Mouse (Mus musculus) forebrain, embryonic 12.5 days (tissue): Measurements from ENCODE around the gene Tor3a. TPM values are rescaled to one million over a fixed set of nuclear protein-coding genes. Genes with fewer than 3 reads are reported as not detected.

ENCODE experiments used
- ATAC-seq: fragments of 200-750 bp; cut with Nextera tagmentation; 2 replicates; pipeline ENCODE4 v1.8.0; 2017; ENCODE audit warnings: moderate TSS enrichment; ENCODE audit not compliant: low FRiP score
- H3K27ac ChIP-seq: fragments of 300-500 bp; sonication (generic); 2 replicates; pipeline ENCODE4 v1.5.1; 2016; ENCODE audit warnings: mild to moderate bottlenecking
- H3K27me3 ChIP-seq: fragments of 300-500 bp; sonication (generic); 2 replicates; pipeline ENCODE4 v1.6.1; 2016; ENCODE audit warnings: mild to moderate bottlenecking
- H3K36me3 ChIP-seq: fragments of 300-500 bp; sonication (generic); replicated peaks from 2 replicates; pipeline ENCODE4 v1.6.1; 2016; ENCODE audit warnings: mild to moderate bottlenecking
- H3K4me1 ChIP-seq: fragments of 300-500 bp; sonication (generic); 2 replicates; pipeline ENCODE4 v1.6.1; 2016
- H3K4me2 ChIP-seq: fragments of 300-500 bp; sonication (generic); 2 replicates; pipeline ENCODE4 v1.6.1; 2016; ENCODE audit warnings: mild to moderate bottlenecking, moderate library complexity
- H3K4me3 ChIP-seq: fragments of 300-500 bp; sonication (generic); replicated peaks from 2 replicates; pipeline ENCODE4 v1.5.1; 2016; ENCODE audit warnings: mild to moderate bottlenecking
- H3K9ac ChIP-seq: fragments of 300-500 bp; sonication (generic); 2 replicates; pipeline ENCODE4 v1.6.1; 2016; ENCODE audit warnings: mild to moderate bottlenecking
- H3K9me3 ChIP-seq: fragments of 300-500 bp; sonication (generic); 2 replicates; pipeline ENCODE4 v1.6.1; 2016
- WGBS: fragments of 180-500 bp; shearing (Covaris S2); methylation state at CpG from one replicate; pipeline ENCODE4 v1.1.7; 2016; 5-methylcytosine and 5-hydroxymethylcytosine counted together
- polyA plus RNA-seq: library from polyadenylated mRNA; unstranded; fragments of >200 nt; fragmentation: Nextera tagmentation; extraction: Ambion mirVana; gene quantifications from 2 replicates; pipeline ENCODE4 v1.2.1, GENCODE M21; 2016

The Tor3a gene
- polyA plus RNA-seq = 4.1 and 5.3 TPM in 2 replicates

DNA sequence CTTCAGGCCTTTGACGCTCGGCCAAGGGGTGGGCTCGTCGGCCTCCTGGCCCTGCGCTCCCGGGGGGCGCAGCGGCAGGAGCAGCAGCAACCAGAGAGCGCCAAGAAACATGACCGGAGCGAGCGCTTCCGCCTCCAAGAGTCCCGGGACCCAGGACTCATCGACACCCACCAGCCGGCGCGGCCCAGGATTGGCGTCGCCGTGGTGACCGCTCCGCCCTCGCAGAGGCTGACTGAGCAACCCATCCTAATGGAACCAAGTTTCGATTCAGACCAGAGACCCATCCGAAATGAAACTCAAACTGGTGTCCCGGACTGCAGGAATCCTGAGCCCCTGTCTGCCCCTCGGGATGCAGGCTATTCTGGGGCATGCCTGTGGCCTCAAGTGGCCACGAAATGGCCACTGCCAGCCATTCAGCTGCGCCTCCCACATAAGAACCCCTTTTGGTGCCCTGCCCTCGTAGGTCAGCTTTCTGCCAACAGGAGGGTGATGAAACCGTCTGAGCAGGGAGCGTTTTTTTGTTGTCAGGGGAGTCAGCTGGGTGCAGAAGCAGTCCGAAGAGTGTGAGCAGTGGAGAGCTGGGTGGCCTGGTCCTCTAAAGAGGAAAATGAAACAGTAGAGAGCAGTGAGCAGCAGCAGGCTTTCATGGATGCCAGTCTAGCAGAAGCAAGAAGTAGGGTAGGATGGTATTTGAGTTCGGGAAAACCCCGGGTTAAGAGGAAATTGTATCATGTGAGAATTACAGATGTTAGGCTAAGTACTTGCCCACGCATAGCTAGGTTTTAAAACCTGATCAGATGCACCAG, at the start of gene Tor3a:
TSS of gene Tor3a (minus strand) at position 162 of the 806 bp plus-strand sequence.
- Histone ChIP-seq H3K4me3 (peak within 1 kb of the TSS; percentile 55), H3K27ac (no peak within 1 kb of the TSS), H3K4me2 (peak within 1 kb of the TSS; percentile 98), H3K4me1 (peaks cover 21% of the 10 kb centered on the region), H3K36me3 (no peaks in the 10 kb centered on the region; the same call in 1 of the 2 replicates), H3K9ac (peak within 1 kb of the TSS; percentile 73), H3K27me3 (peaks cover 16% of the 10 kb centered on the region; the same call in 1 of the 2 replicates), H3K9me3 (no peaks in the 10 kb centered on the region)
- ATAC-seq = peak; percentile 80
- 8% methylated on average over 37 of the region's 37 CpGs for WGBS

DNA sequence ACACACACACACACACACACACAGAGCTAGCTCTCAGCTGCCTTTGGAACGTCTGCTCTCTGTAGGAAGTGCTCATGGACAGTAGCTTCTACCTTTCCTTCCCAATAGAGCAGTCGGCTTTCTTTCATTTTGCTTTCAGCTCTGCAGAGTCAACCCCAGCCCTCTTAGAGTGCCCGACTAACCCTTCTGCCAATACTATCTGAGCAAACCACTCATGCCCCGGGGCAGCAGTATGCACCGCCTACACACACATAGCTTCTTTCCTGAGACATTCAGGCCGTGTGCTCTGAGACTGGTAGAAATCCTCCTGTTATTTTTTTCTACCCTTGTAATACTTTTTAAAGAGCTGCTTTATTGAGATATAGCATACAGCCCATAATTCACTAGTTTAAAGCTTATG, 47.9 kb upstream of the Tor3a start:
- Histone ChIP-seq H3K9me3 (no peaks in the 10 kb centered on the region), H3K36me3 (no peaks in the 10 kb centered on the region), H3K27me3 (peaks cover 16% of the 10 kb centered on the region; the same call in 1 of the 2 replicates), H3K27ac (no peak overlapping the region), H3K4me1 (peaks cover 11% of the 10 kb centered on the region), H3K4me2 (no peak overlapping the region), H3K9ac (no peak overlapping the region), H3K4me3 (no peak overlapping the region)
- WGBS = 72% methylated on average over 6 of the region's 6 CpGs
- no peak for ATAC-seq

DNA sequence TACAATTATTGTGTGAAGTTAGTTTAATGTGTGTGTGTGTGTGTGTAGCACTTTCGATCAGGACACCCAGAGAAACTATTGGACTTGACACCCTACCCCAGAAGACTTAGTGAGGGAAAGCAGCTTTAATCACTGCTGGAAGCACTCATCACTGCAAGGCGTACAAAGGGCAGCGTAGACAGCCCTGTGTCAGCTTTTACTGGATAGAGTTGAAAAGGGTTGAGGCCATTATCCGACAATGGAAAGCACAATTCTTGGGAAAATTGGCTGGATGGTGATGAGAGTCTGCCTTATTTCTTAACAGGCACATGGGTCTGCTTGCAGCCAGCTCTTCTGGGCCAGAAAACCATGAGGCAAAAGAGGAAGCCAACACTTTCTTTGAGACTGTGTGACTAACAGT, 45.9 kb upstream of the Tor3a start:
- Histone ChIP-seq H3K4me1 (peaks cover 11% of the 10 kb centered on the region), H3K27ac (no peak overlapping the region), H3K4me2 (no peak overlapping the region), H3K9me3 (no peaks in the 10 kb centered on the region), H3K27me3 (peaks cover 16% of the 10 kb centered on the region; the same call in 1 of the 2 replicates), H3K36me3 (no peaks in the 10 kb centered on the region), H3K9ac (no peak overlapping the region), H3K4me3 (no peak overlapping the region)
- WGBS = 54% methylated on average over 4 of the region's 4 CpGs
- ATAC-seq = no peak

DNA sequence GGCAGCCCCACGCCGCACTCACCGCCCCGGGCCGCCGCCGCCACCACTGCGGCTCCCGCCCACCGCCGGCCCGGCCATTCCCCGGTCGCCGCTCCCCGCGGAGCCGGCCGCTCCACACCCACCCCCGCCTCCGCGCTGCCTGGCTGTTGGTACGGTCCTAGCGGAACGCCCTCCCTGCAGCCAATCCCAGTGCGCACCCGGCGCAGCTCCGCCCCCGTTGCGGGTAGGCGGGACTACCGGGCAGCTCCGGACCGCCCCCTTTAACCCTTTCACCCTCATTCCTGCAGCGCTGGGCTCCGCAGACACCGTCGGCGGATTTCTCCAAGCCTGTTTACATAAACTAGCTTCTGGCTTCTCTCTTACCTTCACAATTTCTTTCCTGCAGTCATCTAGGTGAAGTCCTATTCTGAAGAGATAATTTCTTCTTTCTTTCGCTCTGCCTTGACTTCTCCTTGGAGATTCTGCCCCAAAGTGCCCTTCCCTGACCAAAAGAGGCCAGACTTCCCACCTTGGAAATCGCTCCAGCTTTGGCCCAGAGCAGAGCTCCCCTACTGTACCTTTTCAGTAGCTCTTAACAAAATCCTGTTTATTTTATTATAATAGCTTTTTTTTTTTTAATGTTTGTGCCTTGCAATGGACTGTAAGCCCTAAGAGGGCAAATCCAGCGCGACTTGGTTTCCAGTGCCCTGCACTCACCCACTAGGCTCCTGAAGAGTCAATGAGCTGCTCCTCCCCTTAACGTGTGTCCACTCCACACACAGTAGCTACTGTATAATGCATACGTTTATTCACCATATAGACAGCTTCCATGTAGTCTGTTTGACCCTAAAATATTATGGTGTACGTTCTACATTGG, 45.0 kb upstream of the Tor3a start, which contains the start of gene Fam20b:
TSS of gene Fam20b (minus strand) at position 137 of the 856 bp plus-strand sequence.
- Histone ChIP-seq H3K4me1 (peaks cover 11% of the 10 kb centered on the region), H3K9me3 (no peaks in the 10 kb centered on the region), H3K27me3 (peaks cover 16% of the 10 kb centered on the region; the same call in 1 of the 2 replicates), H3K4me3 (peak within 1 kb of the TSS; percentile 97), H3K36me3 (0 out of 2 replicates have a peak, but pooled peaks cover 3% of the 10 kb centered on the region), H3K27ac (peak within 1 kb of the TSS; percentile 92), H3K9ac (peak within 1 kb of the TSS; percentile 91), H3K4me2 (peak within 1 kb of the TSS; percentile 67)
- ATAC-seq = peak; percentile 98
- under 1% methylated on average over 38 of the region's 47 CpGs for WGBS

DNA sequence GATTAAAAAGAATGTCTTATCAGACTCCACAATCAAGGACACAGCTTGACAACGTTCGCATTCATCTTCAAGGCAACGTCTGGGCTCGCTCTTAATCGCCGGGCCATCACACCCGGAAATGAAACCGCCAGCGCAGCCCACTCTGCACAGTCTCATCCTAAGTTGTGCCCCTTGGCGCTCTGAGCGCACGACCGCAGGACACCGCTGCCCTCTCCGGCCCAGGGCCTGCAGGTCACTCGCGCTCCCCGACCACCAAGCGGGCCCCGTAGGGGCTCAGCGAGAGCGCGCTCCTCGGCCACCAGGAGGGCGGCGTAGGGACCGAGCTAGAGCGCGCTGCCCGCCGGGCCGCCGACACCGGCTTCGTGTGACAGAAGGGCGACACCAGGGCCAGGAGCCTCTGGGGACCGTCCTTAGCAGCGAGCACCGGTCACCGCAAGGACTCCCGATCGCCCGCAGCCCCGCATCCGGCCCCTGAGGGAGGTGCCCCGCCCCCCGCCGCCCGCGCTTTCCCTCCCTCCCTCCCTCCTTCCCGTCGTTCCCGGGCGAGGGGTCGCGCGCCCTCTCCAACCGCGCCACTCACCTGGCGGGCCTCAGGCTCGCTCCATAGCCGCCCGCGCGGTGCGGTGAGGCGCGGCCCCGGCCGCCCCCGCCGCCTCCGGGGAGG, 44.3 kb upstream of the Tor3a start:
- Histone ChIP-seq H3K9me3 (no peaks in the 10 kb centered on the region), H3K9ac (peak overlapping the region; percentile 91), H3K27ac (peak overlapping the region; percentile 92), H3K36me3 (0 out of 2 replicates have a peak, but pooled peaks cover 3% of the 10 kb centered on the region), H3K27me3 (peaks cover 16% of the 10 kb centered on the region; the same call in 1 of the 2 replicates), H3K4me1 (peaks cover 11% of the 10 kb centered on the region), H3K4me2 (peak overlapping the region; percentile 67), H3K4me3 (peak overlapping the region; percentile 97)
- under 1% methylated on average over 54 of the region's 73 CpGs for WGBS
- peak; percentile 88 for ATAC-seq

DNA sequence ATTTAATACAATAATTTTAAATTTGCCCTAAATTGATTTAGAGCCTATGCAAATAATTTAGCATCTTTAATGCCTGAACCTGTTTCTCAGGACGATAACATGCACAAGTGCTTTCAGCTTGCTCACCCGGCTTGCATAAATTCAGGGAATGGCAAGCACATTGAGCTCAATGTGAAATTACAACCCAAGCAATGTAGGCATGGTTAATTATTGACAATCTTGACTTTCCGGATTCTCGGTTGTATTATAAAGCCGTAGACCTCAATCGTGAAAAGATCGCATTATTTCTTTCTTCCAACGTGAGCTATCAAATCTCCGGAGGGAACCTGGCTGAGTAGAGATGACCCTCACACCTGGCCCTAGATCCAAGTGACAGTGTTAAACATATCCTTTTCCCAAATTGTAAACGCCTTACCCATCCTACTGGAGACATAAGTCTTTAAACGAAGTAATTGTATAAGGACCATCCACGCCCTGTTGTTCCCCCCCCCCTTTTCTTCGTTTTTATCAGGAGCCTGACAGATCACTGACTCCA, 43.7 kb upstream of the Tor3a start:
- no peak for ATAC-seq
- 0 out of 2 replicates have a peak, but pooled peaks cover 3% of the 10 kb centered on the region for H3K36me3 ChIP-seq
- no peaks in the 10 kb centered on the region for H3K9me3 ChIP-seq
- peaks cover 16% of the 10 kb centered on the region; the same call in 1 of the 2 replicates for H3K27me3 ChIP-seq
- H3K4me1 ChIP-seq = peaks cover 11% of the 10 kb centered on the region
- WGBS = 14% methylated on average over 13 of the region's 13 CpGs
- H3K9ac ChIP-seq = peak overlapping the region; percentile 91
- peak overlapping the region; percentile 92; the same call in 1 of the 2 replicates for H3K27ac ChIP-seq
- peak overlapping the region; percentile 67 for H3K4me2 ChIP-seq
- H3K4me3 ChIP-seq = peak overlapping the region; percentile 97

DNA sequence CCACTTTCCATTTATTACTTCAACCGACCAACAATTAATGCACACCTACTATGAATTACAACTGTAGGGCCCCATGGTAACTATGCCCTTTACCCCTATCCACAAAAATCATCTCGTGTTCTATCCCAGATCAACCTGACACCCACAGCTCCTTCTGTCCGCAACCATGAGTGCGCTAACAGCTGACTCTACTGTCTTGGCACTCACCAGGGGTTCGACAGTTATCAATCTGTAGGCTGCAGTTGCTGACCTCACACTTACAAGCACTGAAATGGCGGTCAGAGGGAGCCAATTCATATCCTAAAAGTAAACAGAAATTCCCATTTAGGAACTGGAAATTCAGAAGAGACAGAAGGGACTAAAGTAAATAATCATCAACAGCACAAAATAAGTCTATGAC, 42.5 kb upstream of the Tor3a start:
- 0 out of 2 replicates have a peak, but pooled peaks cover 3% of the 10 kb centered on the region for H3K36me3 ChIP-seq
- H3K4me2 ChIP-seq = no peak overlapping the region
- H3K27me3 ChIP-seq = peaks cover 12% of the 10 kb centered on the region; the same call in 1 of the 2 replicates
- H3K9ac ChIP-seq = no peak overlapping the region
- WGBS = 95% methylated on average over 6 of the region's 6 CpGs
- H3K4me3 ChIP-seq = no peak overlapping the region
- H3K9me3 ChIP-seq = no peaks in the 10 kb centered on the region
- H3K4me1 ChIP-seq = peaks cover 11% of the 10 kb centered on the region
- H3K27ac ChIP-seq = no peak overlapping the region
- no peak for ATAC-seq

DNA sequence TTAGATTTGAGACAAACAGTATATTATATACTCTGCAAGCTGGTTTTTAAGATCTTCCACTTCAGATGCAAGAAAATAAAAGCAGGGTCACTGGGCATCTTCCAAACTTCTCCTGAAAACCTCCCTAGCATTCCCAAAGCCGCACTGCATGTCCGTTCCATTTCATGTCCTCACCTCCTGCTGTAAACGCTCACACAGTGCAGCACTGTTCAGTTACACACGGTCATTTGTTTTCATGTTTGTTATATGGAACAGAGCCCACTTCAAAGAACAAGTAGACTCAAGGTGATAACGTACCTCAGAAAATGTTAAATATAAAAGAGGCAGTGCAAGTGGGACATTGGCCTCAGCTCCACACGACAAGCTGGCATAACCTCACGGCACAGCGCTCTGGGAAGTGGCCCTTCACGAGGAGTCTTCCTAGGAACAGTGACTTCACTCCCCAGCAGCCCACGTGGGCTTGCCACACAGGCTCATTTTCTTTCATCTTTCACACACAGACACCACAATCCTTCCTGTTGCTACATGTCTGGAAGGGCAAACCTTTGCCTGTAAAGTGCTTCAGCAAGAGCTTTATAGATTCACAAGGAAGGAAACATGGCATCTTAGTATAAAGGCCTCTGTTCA, 36.4 kb upstream of the Tor3a start:
- Histone ChIP-seq H3K9me3 (no peaks in the 10 kb centered on the region), H3K4me1 (peaks cover 8% of the 10 kb centered on the region), H3K4me2 (no peak overlapping the region), H3K27ac (no peak overlapping the region), H3K9ac (no peak overlapping the region), H3K36me3 (peaks cover 7% of the 10 kb centered on the region), H3K27me3 (no peaks in the 10 kb centered on the region), H3K4me3 (no peak overlapping the region)
- WGBS = 75% methylated on average over 10 of the region's 10 CpGs
- ATAC-seq = no peak

DNA sequence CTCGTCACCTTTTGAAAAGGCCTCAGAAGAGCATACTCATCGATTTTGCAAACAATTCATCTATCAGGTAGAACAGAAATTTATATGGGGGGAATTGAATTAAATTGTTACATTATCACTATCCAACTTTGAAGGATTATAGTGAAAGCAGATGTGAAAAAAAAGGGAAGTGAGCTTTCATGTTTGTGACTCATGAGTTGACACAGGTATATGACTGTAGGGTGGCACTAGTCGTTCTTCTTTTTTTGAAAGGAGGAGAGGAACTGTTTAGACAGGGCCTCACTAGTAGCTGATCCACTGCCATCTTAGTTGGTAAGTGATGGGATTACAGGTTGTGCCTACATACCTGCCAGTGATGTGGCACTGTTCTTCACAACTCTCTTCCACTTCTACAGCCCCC, 34.5 kb upstream of the Tor3a start:
- H3K27ac ChIP-seq = no peak overlapping the region
- H3K4me2 ChIP-seq = no peak overlapping the region
- no peak overlapping the region for H3K4me3 ChIP-seq
- ATAC-seq = no peak
- H3K27me3 ChIP-seq = no peaks in the 10 kb centered on the region
- H3K9me3 ChIP-seq = no peaks in the 10 kb centered on the region
- peaks cover 8% of the 10 kb centered on the region for H3K4me1 ChIP-seq
- H3K36me3 ChIP-seq = peaks cover 21% of the 10 kb centered on the region
- 84% methylated on average over 3 of the region's 3 CpGs for WGBS
- H3K9ac ChIP-seq = no peak overlapping the region

DNA sequence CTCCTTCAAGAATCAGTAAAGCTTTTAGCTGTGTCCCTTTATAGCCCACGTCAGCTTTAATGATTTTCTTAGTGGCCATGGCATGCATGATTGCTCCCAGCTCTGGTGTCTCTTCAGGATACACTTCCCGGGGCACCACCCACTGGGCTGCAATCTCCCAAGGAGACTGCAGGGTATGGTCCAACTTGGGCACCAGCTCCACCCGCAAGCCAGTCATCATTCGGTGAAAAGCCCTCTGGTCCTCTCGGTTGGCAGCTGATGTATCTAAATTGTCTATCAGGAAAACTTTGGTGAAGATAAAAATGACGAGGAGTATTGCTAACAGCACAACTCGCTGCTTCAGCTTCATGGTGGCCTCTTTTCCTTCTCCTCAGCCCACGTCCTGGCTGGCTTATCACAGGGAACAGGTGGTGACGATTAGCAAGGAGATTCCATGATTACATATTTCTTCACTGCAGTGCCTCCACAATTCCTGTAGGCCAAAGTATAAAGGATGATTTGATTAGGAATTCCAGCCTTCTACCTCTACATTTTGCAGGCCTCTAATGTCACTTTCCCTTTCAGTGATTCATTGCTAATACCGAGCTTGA, 31.6 kb upstream of the Tor3a start:
- no peak overlapping the region for H3K4me3 ChIP-seq
- H3K27ac ChIP-seq = no peak overlapping the region
- no peak overlapping the region for H3K9ac ChIP-seq
- peaks cover 4% of the 10 kb centered on the region for H3K4me1 ChIP-seq
- WGBS = 83% methylated on average over 10 of the region's 10 CpGs
- no peaks in the 10 kb centered on the region for H3K9me3 ChIP-seq
- no peaks in the 10 kb centered on the region for H3K27me3 ChIP-seq
- ATAC-seq = no peak
- no peak overlapping the region for H3K4me2 ChIP-seq
- peaks cover 40% of the 10 kb centered on the region for H3K36me3 ChIP-seq

DNA sequence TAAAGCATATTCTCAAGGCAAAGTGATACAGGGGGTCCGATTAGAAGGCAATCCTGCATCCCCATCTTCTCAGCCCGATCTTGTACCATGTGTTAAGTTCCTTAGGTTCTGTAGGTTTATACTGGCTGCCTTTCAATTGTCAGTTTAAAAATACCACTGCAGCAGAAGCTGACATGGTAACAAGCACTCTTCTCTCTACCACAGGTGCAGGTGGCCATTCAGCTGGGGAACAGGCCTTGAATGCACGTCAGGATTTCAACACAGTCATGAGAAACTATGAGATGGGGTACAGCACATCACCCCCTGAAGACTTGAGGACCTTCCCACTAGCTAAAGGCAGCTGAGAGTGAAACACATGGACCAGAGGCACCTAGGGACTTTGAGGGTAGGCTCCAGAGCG, 29.3 kb upstream of the Tor3a start:
- WGBS = 89% methylated on average over 4 of the region's 4 CpGs
- peaks cover 53% of the 10 kb centered on the region for H3K36me3 ChIP-seq
- H3K9me3 ChIP-seq = no peaks in the 10 kb centered on the region
- no peak overlapping the region for H3K9ac ChIP-seq
- no peak overlapping the region for H3K27ac ChIP-seq
- H3K4me1 ChIP-seq = no peaks in the 10 kb centered on the region
- no peak overlapping the region for H3K4me2 ChIP-seq
- H3K4me3 ChIP-seq = no peak overlapping the region
- no peaks in the 10 kb centered on the region for H3K27me3 ChIP-seq
- ATAC-seq = no peak
